Mouse (Mus musculus): ENCODE results near the gene Cbfa2t2. TPM values are rescaled to one million over a fixed set of nuclear protein-coding genes. Genes with fewer than 3 reads are reported as not detected.
A peak's percentile ranks its signal among the peaks of the same experiment; 100 is the strongest.

Cbfa2t2 gene
- total and polyA plus RNA-seq, 2 experiments from 2014 or later = 31.3 to 57.8 TPM

- WGBS = 76% methylated on average over 9 of the region's 9 CpGs
- Histone ChIP-seq H3K9me3 (ENCODE audit: low read length) (no peaks in the 10 kb centered on the region), H3K4me3 (ENCODE audit: low read depth, low read length) (no peak overlapping the region), H3K36me3 (ENCODE audit: insufficient read depth, low read length) (no peaks in the 10 kb centered on the region), H3K27me3 (ENCODE audit: insufficient read depth, low read length) (no peaks in the 10 kb centered on the region), H3K4me2 (ENCODE audit: low read depth, low read length, poor library complexity, severe bottlenecking) (no peak overlapping the region), H3K27ac (ENCODE audit: low read depth, low read length) (peak overlapping the region; percentile 43; the same call in 1 of the 2 replicates), H3K4me1 (ENCODE audit: insufficient read depth, low read length) (no peaks in the 10 kb centered on the region), H3K9ac (replicated peaks; ENCODE audit: low read length, poor library complexity, severe bottlenecking) (no peak overlapping the region)
- DNase-seq (ENCODE audit: low spot score) = peak; percentile 94
- TF ChIP-seq CTCF (IDR thresholded peaks at IDR 0.05) = 0 out of 2 replicates have a peak, but pooled peaks have one; percentile 9
- ATAC-seq (ENCODE audit: low FRiP score) = peak; percentile 83
These were observed 107.5 kb downstream of the Cbfa2t2 start for GRCm38 (mm10) chr2:154543567-154544347.

GRCm38 (mm10) chr2:154546711-154547110, 110.4 kb downstream of the Cbfa2t2 start, which contains the start of gene 1700003F12Rik:
Gene 1700003F12Rik, plus strand, starts transcription at chr2:154547085.
- WGBS = 96% methylated on average over 10 of the region's 10 CpGs

GRCm38 (mm10) chr2:154548688-154549087, 112.4 kb downstream of the Cbfa2t2 start:
- TF ChIP-seq CTCF (IDR thresholded peaks at IDR 0.05) = no peak
- H3K4me2 ChIP-seq (ENCODE audit: low read depth, low read length, poor library complexity, severe bottlenecking) = peak overlapping the region; percentile 77
- DNase-seq (ENCODE audit: low spot score) = no peak

More at GRCm38 (mm10) chr2:154546711-154547110, 110.4 kb downstream of the Cbfa2t2 start, which contains the start of gene 1700003F12Rik:
- Histone ChIP-seq H3K4me2 (ENCODE audit: low read depth, low read length, poor library complexity, severe bottlenecking) (no peak within 1 kb of the TSS), H3K4me3 (ENCODE audit: low read depth, low read length) (no peak within 1 kb of the TSS), H3K9me3 (ENCODE audit: low read length) (no peaks in the 10 kb centered on the region), H3K4me1 (ENCODE audit: insufficient read depth, low read length) (peaks cover 6% of the 10 kb centered on the region; the same call in 1 of the 2 replicates), H3K9ac (replicated peaks; ENCODE audit: low read length, poor library complexity, severe bottlenecking) (no peak within 1 kb of the TSS), H3K36me3 (ENCODE audit: insufficient read depth, low read length) (no peaks in the 10 kb centered on the region), H3K27ac (ENCODE audit: low read depth, low read length) (no peak within 1 kb of the TSS), H3K27me3 (ENCODE audit: insufficient read depth, low read length) (no peaks in the 10 kb centered on the region)
- DNase-seq (ENCODE audit: low spot score) (no peak), ATAC-seq (ENCODE audit: low FRiP score) (no peak)
- TF ChIP-seq CTCF (IDR thresholded peaks at IDR 0.05) = no peak

GRCm38 (mm10) chr2:154549127-154549885, 113.0 kb downstream of the Cbfa2t2 start:
- ATAC-seq (ENCODE audit: low FRiP score) (peak; percentile 75), DNase-seq (ENCODE audit: low spot score) (peak; percentile 77)
- no peak for TF ChIP-seq CTCF (IDR thresholded peaks at IDR 0.05)
- peak overlapping the region; percentile 56 for H3K9ac ChIP-seq (replicated peaks; ENCODE audit: low read length, poor library complexity, severe bottlenecking)
- H3K4me1 ChIP-seq (ENCODE audit: insufficient read depth, low read length) = peaks cover 14% of the 10 kb centered on the region; the same call in 1 of the 2 replicates
- H3K27ac ChIP-seq (ENCODE audit: low read depth, low read length) = no peak overlapping the region
- H3K27me3 ChIP-seq (ENCODE audit: insufficient read depth, low read length) = no peaks in the 10 kb centered on the region
- H3K4me3 ChIP-seq (ENCODE audit: low read depth, low read length) = peak overlapping the region; percentile 42
- no peaks in the 10 kb centered on the region for H3K9me3 ChIP-seq (ENCODE audit: low read length)
- WGBS = 3% methylated on average over 45 of the region's 48 CpGs
- no peaks in the 10 kb centered on the region for H3K36me3 ChIP-seq (ENCODE audit: insufficient read depth, low read length)
- peak overlapping the region; percentile 77 for H3K4me2 ChIP-seq (ENCODE audit: low read depth, low read length, poor library complexity, severe bottlenecking)

More at GRCm38 (mm10) chr2:154548688-154549087, 112.4 kb downstream of the Cbfa2t2 start:
- ATAC-seq (ENCODE audit: low FRiP score) = no peak
- Histone ChIP-seq H3K9me3 (ENCODE audit: low read length) (no peaks in the 10 kb centered on the region), H3K4me1 (ENCODE audit: insufficient read depth, low read length) (peaks cover 14% of the 10 kb centered on the region; the same call in 1 of the 2 replicates), H3K36me3 (ENCODE audit: insufficient read depth, low read length) (no peaks in the 10 kb centered on the region), H3K27me3 (ENCODE audit: insufficient read depth, low read length) (no peaks in the 10 kb centered on the region), H3K9ac (replicated peaks; ENCODE audit: low read length, poor library complexity, severe bottlenecking) (no peak overlapping the region), H3K4me3 (ENCODE audit: low read depth, low read length) (no peak overlapping the region), H3K27ac (ENCODE audit: low read depth, low read length) (no peak overlapping the region)
- 61% methylated on average over 3 of the region's 3 CpGs for WGBS

GRCm38 (mm10) chr2:154549886-154550189, 113.6 kb downstream of the Cbfa2t2 start:
- Histone ChIP-seq H3K4me1 (ENCODE audit: insufficient read depth, low read length) (peaks cover 14% of the 10 kb centered on the region; the same call in 1 of the 2 replicates), H3K27ac (ENCODE audit: low read depth, low read length) (no peak overlapping the region), H3K9ac (replicated peaks; ENCODE audit: low read length, poor library complexity, severe bottlenecking) (peak overlapping the region; percentile 56; the same call in 1 of the 2 replicates)

More at GRCm38 (mm10) chr2:154549886-154550189, 113.6 kb downstream of the Cbfa2t2 start:
- H3K4me2 ChIP-seq (ENCODE audit: low read depth, low read length, poor library complexity, severe bottlenecking) = peak overlapping the region; percentile 77
- ATAC-seq (ENCODE audit: low FRiP score) (no peak), DNase-seq (ENCODE audit: low spot score) (no peak)
- no peaks in the 10 kb centered on the region for H3K27me3 ChIP-seq (ENCODE audit: insufficient read depth, low read length)
- 12% methylated on average over 20 of the region's 20 CpGs for WGBS
- peak overlapping the region; percentile 42 for H3K4me3 ChIP-seq (ENCODE audit: low read depth, low read length)
- peak; percentile 51 for TF ChIP-seq CTCF (IDR thresholded peaks at IDR 0.05)
- no peaks in the 10 kb centered on the region for H3K9me3 ChIP-seq (ENCODE audit: low read length)
- H3K36me3 ChIP-seq (ENCODE audit: insufficient read depth, low read length) = no peaks in the 10 kb centered on the region

Measured in midbrain, postnatal 0 days (tissue).